Comparison of ENCODE assay signal across 19 mouse cellular contexts in genomic region chr9:97672224-97672623, GRCm38 (mm10).
A peak's percentile ranks its signal among the peaks of the same experiment; 100 is the strongest.
DNase-seq lines count a peak whose midpoint lies in the region; ATAC-seq lines count a peak whose summit lies in the region.
"Had no signal": no experiment of that assay in that cellular context is flagged by ENCODE, and none has a peak within 500 bp of the region (broad histone marks: within the 10 kb centered on the region; RNA-seq: fewer than 3 reads in every experiment).

No protein-coding gene starts in this region.

- H3K9ac ChIP-seq in hindbrain, embryonic 11.5 days (ENCODE audit: low read depth, low read length), result no peak overlapping the region
- H3K9ac ChIP-seq in hindbrain, embryonic 16.5 days (ENCODE audit: low read depth, low read length), result no peak overlapping the region
- H3K9ac ChIP-seq: embryonic facial prominence, embryonic 12.5 days; heart, embryonic 15.5 days; hindbrain, embryonic 14.5 days; liver, embryonic 13.5 days; lung, embryonic 15.5 days had no signal

- DNase-seq in hindbrain, embryonic 11.5 days (ENCODE audit: low spot score), result peak; percentile 44
- DNase-seq in R1 (ENCODE audit: low read depth, low spot score), result peak; percentile 2
- DNase-seq in embryo, embryonic 10 days (ENCODE audit: low spot score), result peak; percentile 88
- DNase-seq in forelimb bud, embryonic 11.5 days (ENCODE audit: low read depth, low spot score), result peak; percentile 48
- DNase-seq in left cerebral cortex, postnatal 10 days (ENCODE audit: extremely low spot score in 1 of 2, low spot score in 2 of 2), result no peak
- DNase-seq in gastrocnemius, postnatal 10 days, result no peak
- DNase-seq: kidney, adult 11 months; layer of hippocampus, postnatal 36 days; liver, embryonic 13.5 days; spleen, adult 18-20 months; thymus, adult 18-20 months had no signal

- no peaks in the 10 kb centered on the region for H3K36me3 ChIP-seq in hindbrain, embryonic 11.5 days (ENCODE audit: control insufficient read depth, insufficient read depth, low read length)
- H3K36me3 ChIP-seq in hindbrain, embryonic 16.5 days (ENCODE audit: control insufficient read depth, insufficient read depth, low read length), result no peaks in the 10 kb centered on the region
- H3K36me3 ChIP-seq: embryonic facial prominence, embryonic 12.5 days; heart, embryonic 15.5 days; liver, embryonic 13.5 days; lung, embryonic 15.5 days had no signal

- WGBS in hindbrain, embryonic 11.5 days, result 7% methylated on average over 1 of the region's 1 CpGs
- 5% methylated on average over 1 of the region's 1 CpGs for WGBS in hindbrain, embryonic 16.5 days

- no peaks in the 10 kb centered on the region for H3K4me1 ChIP-seq in hindbrain, embryonic 11.5 days (replicated peaks; ENCODE audit: control insufficient read depth, insufficient read depth, low read length)
- H3K4me1 ChIP-seq in hindbrain, embryonic 16.5 days (ENCODE audit: control insufficient read depth, insufficient read depth, low read depth, low read length), result peaks cover 3% of the 10 kb centered on the region; the same call in 1 of the 2 replicates
- H3K4me1 ChIP-seq: embryonic facial prominence, embryonic 12.5 days; heart, embryonic 15.5 days; liver, embryonic 13.5 days; lung, embryonic 15.5 days had no signal

- intact Hi-C loops in left cerebral cortex, postnatal 10 days (cut with DNase I), result no loop called here

- H3K27me3 ChIP-seq in hindbrain, embryonic 11.5 days (ENCODE audit: control insufficient read depth, insufficient read depth, low read length), result no peaks in the 10 kb centered on the region; the same call in 1 of the 2 replicates
- no peaks in the 10 kb centered on the region for H3K27me3 ChIP-seq in hindbrain, embryonic 16.5 days (replicated peaks; ENCODE audit: control insufficient read depth, insufficient read depth, low read length)
- H3K27me3 ChIP-seq: embryonic facial prominence, embryonic 12.5 days; heart, embryonic 15.5 days; liver, embryonic 13.5 days; lung, embryonic 15.5 days had no signal

- ATAC-seq in hindbrain, embryonic 11.5 days (ENCODE audit: low FRiP score), result peak; percentile 79
- ATAC-seq in hindbrain, embryonic 16.5 days, result no peak

- no peak overlapping the region for H3K27ac ChIP-seq in hindbrain, embryonic 11.5 days (ENCODE audit: low read depth, low read length)
- H3K27ac ChIP-seq in hindbrain, embryonic 16.5 days (ENCODE audit: low read depth, low read length), result no peak overlapping the region
- H3K27ac ChIP-seq: embryonic facial prominence, embryonic 12.5 days; heart, embryonic 15.5 days; hindbrain, embryonic 14.5 days; kidney, postnatal 0 days; liver, embryonic 13.5 days; lung, embryonic 15.5 days; macrophage had no signal

- H3K4me3 ChIP-seq in hindbrain, embryonic 11.5 days (ENCODE audit: low read depth, low read length), result no peak overlapping the region
- no peak overlapping the region for H3K4me3 ChIP-seq in hindbrain, embryonic 16.5 days (ENCODE audit: low read length)
- H3K4me3 ChIP-seq: embryonic facial prominence, embryonic 12.5 days; heart, embryonic 15.5 days; liver, embryonic 13.5 days; lung, embryonic 15.5 days; myocyte had no signal

- H3K4me2 ChIP-seq in hindbrain, embryonic 11.5 days (replicated peaks; ENCODE audit: low read depth, low read length), result no peak overlapping the region
- H3K4me2 ChIP-seq in hindbrain, embryonic 16.5 days (ENCODE audit: low read length), result no peak overlapping the region
- H3K4me2 ChIP-seq: embryonic facial prominence, embryonic 12.5 days; heart, embryonic 15.5 days; hindbrain, embryonic 14.5 days; liver, embryonic 13.5 days; lung, embryonic 15.5 days had no signal

- H3K9me3 ChIP-seq in hindbrain, embryonic 11.5 days (ENCODE audit: control insufficient read depth, low read length), result no peaks in the 10 kb centered on the region
- no peaks in the 10 kb centered on the region for H3K9me3 ChIP-seq in hindbrain, embryonic 16.5 days (ENCODE audit: control insufficient read depth, low read length)
- H3K9me3 ChIP-seq: embryonic facial prominence, embryonic 12.5 days; heart, embryonic 15.5 days; liver, embryonic 13.5 days; lung, embryonic 15.5 days had no signal

Comparison
In these comparisons a context has a peak if more than half of its experiments do, and no peak if none do; other contexts are left out.
1. DNase-seq: peak in hindbrain, embryonic 11.5 days (single experiment), R1 (single experiment), embryo, embryonic 10 days (single experiment) and forelimb bud, embryonic 11.5 days (single experiment); none in left cerebral cortex, postnatal 10 days (0 of 2) and gastrocnemius, postnatal 10 days (single experiment).